Comparison of ENCODE assay signal across 8 mouse cellular contexts in the genomic region with DNA sequence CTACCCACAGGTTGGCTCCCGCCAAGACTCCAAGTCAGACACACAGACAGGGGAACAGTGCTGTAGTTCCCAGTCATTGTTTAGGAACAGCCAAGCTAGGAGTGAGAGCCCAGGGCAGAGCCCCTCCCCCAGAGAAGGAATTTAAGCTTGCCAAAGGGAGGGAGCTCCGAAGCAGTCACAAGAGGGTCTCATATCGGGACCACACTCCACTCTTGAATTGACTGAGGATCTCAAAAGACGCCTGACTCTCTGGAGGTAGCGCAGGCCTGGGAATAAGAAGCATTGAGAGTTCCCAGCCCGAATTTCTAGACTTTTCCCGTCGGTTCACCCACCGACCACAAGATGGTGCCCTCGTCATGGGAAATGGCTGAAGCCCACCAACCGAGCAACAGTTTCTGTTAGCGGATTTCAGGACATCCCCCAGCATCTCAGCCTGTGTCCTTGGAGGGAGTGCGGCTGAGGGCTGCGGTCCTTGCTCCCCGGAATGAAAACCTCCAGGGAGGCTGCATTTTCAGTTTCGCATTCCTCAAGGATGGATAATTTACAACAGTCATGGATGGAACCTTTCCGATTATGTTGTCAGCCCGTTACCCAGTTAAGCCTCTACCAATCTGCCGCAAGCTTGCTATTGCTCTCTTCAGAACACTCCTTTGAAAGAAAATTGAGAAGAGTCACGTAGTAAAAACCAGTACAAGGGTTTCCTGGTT. TPM values are rescaled to one million over a fixed set of nuclear protein-coding genes. Genes with fewer than 3 reads are reported as not detected.
DNase-seq lines count a peak whose midpoint lies in the region; ATAC-seq and TF ChIP-seq lines count a peak whose summit lies in the region.

No protein-coding gene starts in this region.

- no peaks in the 10 kb centered on the region for H3K9me3 ChIP-seq in CH12.LX (replicated peaks; ENCODE audit: low read length)
- no peaks in the 10 kb centered on the region for H3K9me3 ChIP-seq in forebrain, embryonic 13.5 days (replicated peaks)
- no peaks in the 10 kb centered on the region for H3K9me3 ChIP-seq in heart, postnatal 0 days (replicated peaks; ENCODE audit: control insufficient read depth, low read length)
- no peaks in the 10 kb centered on the region for H3K9me3 ChIP-seq in liver, embryonic 15.5 days (replicated peaks)
- H3K9me3 ChIP-seq in neural tube, embryonic 14.5 days (ENCODE audit: control insufficient read depth, low read length) = no peaks in the 10 kb centered on the region

- peak; percentile 31 to 85; a peak in 3 of 4 replicates for TF ChIP-seq CTCF in CH12.LX (conservative IDR thresholded peaks at IDR 0.05 in 1 of 2, IDR thresholded peaks at IDR 0.05 in 1 of 2; ENCODE audit: low read depth in 2 of 2, low read length in 2 of 2)
- TF ChIP-seq CTCF in heart, postnatal 0 days (IDR thresholded peaks at IDR 0.05; ENCODE audit: low read depth) = peak; percentile 84

- TF ChIP-seq POLR2A in CH12.LX (IDR thresholded peaks at IDR 0.05; ENCODE audit: low read depth, low read length) = no peak

- peaks cover 5 to 10% of the 10 kb centered on the region in 2 experiments for H3K36me3 ChIP-seq in CH12.LX (replicated peaks in 1 of 2; ENCODE audit: control insufficient read depth in 1 of 2, insufficient read depth in 1 of 2, low read length in 1 of 2)
- no peaks in the 10 kb centered on the region for H3K36me3 ChIP-seq in forebrain, embryonic 13.5 days (ENCODE audit: poor library complexity, severe bottlenecking)
- peaks cover 9% of the 10 kb centered on the region; the same call in 1 of the 2 replicates for H3K36me3 ChIP-seq in heart, postnatal 0 days (replicated peaks; ENCODE audit: control insufficient read depth, insufficient read depth, low read length)
- H3K36me3 ChIP-seq in liver, embryonic 15.5 days (replicated peaks) = no peaks in the 10 kb centered on the region
- no peaks in the 10 kb centered on the region for H3K36me3 ChIP-seq in neural tube, embryonic 14.5 days (ENCODE audit: control insufficient read depth, insufficient read depth, low read length)

- dilution Hi-C loops in CH12.LX (cut with MboI; ENCODE audit: extremely low pct_ligation_motif_present, extremely low pct_unique_long_range_greater_than_20kb, low sequenced_read_pairs) = no loop called here

- H3K4me2 ChIP-seq in CH12.LX (ENCODE audit: insufficient read depth, low read depth, poor library complexity, severe bottlenecking) = no peak overlapping the region
- H3K4me2 ChIP-seq in forebrain, embryonic 13.5 days = peak overlapping the region; percentile 48
- peak overlapping the region; percentile 58 for H3K4me2 ChIP-seq in heart, postnatal 0 days (ENCODE audit: low read depth, low read length)
- H3K4me2 ChIP-seq in liver, embryonic 15.5 days = peak overlapping the region; percentile 49
- H3K4me2 ChIP-seq in neural tube, embryonic 14.5 days (ENCODE audit: low read depth, low read length) = peak overlapping the region; percentile 47

- no peak for TF ChIP-seq EP300 in CH12.LX (IDR thresholded peaks at IDR 0.05; ENCODE audit: low read length)
- no peak for TF ChIP-seq EP300 in heart, postnatal 0 days (IDR thresholded peaks at IDR 0.05; ENCODE audit: low read depth)

- H3K4me3 ChIP-seq in CH12.LX (replicated peaks in 1 of 3; ENCODE audit: low read depth in 2 of 3, low read length in 2 of 3, poor library complexity in 1 of 3) = no peak overlapping the region
- H3K4me3 ChIP-seq in brown adipose tissue, adult 24 weeks (ENCODE audit: insufficient read depth, low read depth, low read length) = peak overlapping the region; percentile 40
- peak overlapping the region; percentile 12 for H3K4me3 ChIP-seq in forebrain, embryonic 13.5 days
- peak overlapping the region; percentile 37 for H3K4me3 ChIP-seq in heart, postnatal 0 days (ENCODE audit: low read depth, low read length)
- no peak overlapping the region for H3K4me3 ChIP-seq in liver, embryonic 15.5 days (replicated peaks)
- 0 out of 2 replicates have a peak overlapping the region, but pooled peaks have one; percentile 12 for H3K4me3 ChIP-seq in neural tube, embryonic 14.5 days (ENCODE audit: low read depth, low read length)

- no peaks in the 10 kb centered on the region for H3K4me1 ChIP-seq in CH12.LX (ENCODE audit: control insufficient read depth in 1 of 2, insufficient read depth in 2 of 2)
- H3K4me1 ChIP-seq in brown adipose tissue, adult 24 weeks (ENCODE audit: control insufficient read depth, insufficient read depth, insufficient read length, low read length) = no peaks in the 10 kb centered on the region
- no peaks in the 10 kb centered on the region for H3K4me1 ChIP-seq in forebrain, embryonic 13.5 days
- peaks cover 4% of the 10 kb centered on the region; the same call in 1 of the 2 replicates for H3K4me1 ChIP-seq in heart, postnatal 0 days (ENCODE audit: control insufficient read depth, insufficient read depth)
- H3K4me1 ChIP-seq in liver, embryonic 15.5 days (replicated peaks) = 0 out of 2 replicates have a peak, but pooled peaks cover 5% of the 10 kb centered on the region
- no peaks in the 10 kb centered on the region for H3K4me1 ChIP-seq in neural tube, embryonic 14.5 days (ENCODE audit: control insufficient read depth, insufficient read depth, low read length)

- H3K9ac ChIP-seq in CH12.LX (ENCODE audit: insufficient read depth, low read depth) = no peak overlapping the region
- H3K9ac ChIP-seq in forebrain, embryonic 13.5 days = peak overlapping the region; percentile 14; the same call in 1 of the 2 replicates
- no peak overlapping the region for H3K9ac ChIP-seq in heart, postnatal 0 days (replicated peaks; ENCODE audit: low read depth, low read length)
- H3K9ac ChIP-seq in liver, embryonic 15.5 days = no peak overlapping the region
- no peak overlapping the region for H3K9ac ChIP-seq in neural tube, embryonic 14.5 days (replicated peaks; ENCODE audit: low read depth, low read length)

- TF ChIP-seq RAD21 in CH12.LX (IDR thresholded peaks at IDR 0.05; ENCODE audit: low read depth, low read length) = peak; percentile 90

- DNase-seq in CH12.LX (ENCODE audit: extremely low read depth) = peak; percentile 34
- DNase-seq in heart, postnatal 0 days (ENCODE audit: low spot score) = peak; percentile 43
- DNase-seq in kidney, postnatal 36 days = peak; percentile 40 to 80
- peak; percentile 88 for DNase-seq in testis, postnatal 10 days (ENCODE audit: low spot score)

- H3K79me2 ChIP-seq in CH12.LX (replicated peaks; ENCODE audit: control insufficient read depth, extremely low read depth, insufficient read depth, poor library complexity, severe bottlenecking) = no peaks in the 10 kb centered on the region

- in situ Hi-C loops in CH12.LX (cut with MboI; ENCODE audit: low pct_ligation_motif_present, low pct_unique_long_range_greater_than_20kb, low sequenced_read_pairs) = loop anchor here (10.0 to 25.0 kb wide), 3 partner anchors 327 to 679 kb away; no protein-coding TSS in a partner anchor

- H3K27ac ChIP-seq in CH12.LX (ENCODE audit: insufficient read depth, low read depth) = no peak overlapping the region
- no peak overlapping the region for H3K27ac ChIP-seq in brown adipose tissue, adult 24 weeks (replicated peaks; ENCODE audit: low read depth, low read length)
- no peak overlapping the region for H3K27ac ChIP-seq in forebrain, embryonic 13.5 days
- H3K27ac ChIP-seq in heart, postnatal 0 days (ENCODE audit: low read depth) = no peak overlapping the region
- H3K27ac ChIP-seq in liver, embryonic 15.5 days (replicated peaks) = no peak overlapping the region
- H3K27ac ChIP-seq in neural tube, embryonic 14.5 days (ENCODE audit: low read depth, low read length) = no peak overlapping the region

- H3K27me3 ChIP-seq in CH12.LX (replicated peaks) = no peaks in the 10 kb centered on the region
- no peaks in the 10 kb centered on the region for H3K27me3 ChIP-seq in forebrain, embryonic 13.5 days
- no peaks in the 10 kb centered on the region for H3K27me3 ChIP-seq in heart, postnatal 0 days (ENCODE audit: control insufficient read depth, insufficient read depth, low read length)
- peaks cover 12% of the 10 kb centered on the region for H3K27me3 ChIP-seq in liver, embryonic 15.5 days
- H3K27me3 ChIP-seq in neural tube, embryonic 14.5 days (ENCODE audit: control insufficient read depth, insufficient read depth, low read length) = no peaks in the 10 kb centered on the region

- WGBS in forebrain, embryonic 13.5 days = 6% methylated on average over 20 of the region's 20 CpGs
- WGBS in heart, postnatal 0 days = 9% methylated on average over 20 of the region's 20 CpGs
- WGBS in liver, embryonic 15.5 days (ENCODE audit: insufficient replicate concordance) = 12% methylated on average over 20 of the region's 20 CpGs
- WGBS in neural tube, embryonic 14.5 days = 6% methylated on average over 20 of the region's 20 CpGs

- ATAC-seq in forebrain, embryonic 13.5 days = peak; percentile 85
- peak; percentile 65; the same call in 1 of the 2 replicates for ATAC-seq in heart, postnatal 0 days (ENCODE audit: insufficient read depth, low read depth)
- no peak for ATAC-seq in liver, embryonic 15.5 days (ENCODE audit: insufficient read depth)
- peak; percentile 85 for ATAC-seq in neural tube, embryonic 14.5 days (ENCODE audit: low read depth)

TF ChIP-seq in CH12.LX, 34 proteins besides CTCF, POLR2A, EP300 and RAD21:
- TF ChIP-seq SMC3 (IDR thresholded peaks at IDR 0.05; ENCODE audit: low read depth, low read length) (peak; percentile 80), MEF2A (IDR thresholded peaks at IDR 0.05; ENCODE audit: borderline replicate concordance, low read depth, low read length) (no peak), ZC3H11A (IDR thresholded peaks at IDR 0.05; ENCODE audit: low read depth, low read length) (peak; percentile 2; the same call in 1 of the 2 replicates)

RNA-seq across cellular contexts. Expression of a gene that starts 31.6 kb away (rescaled TPM):
- total RNA-seq in CH12.LX (2012; rRNA removed) (13.0 and 18.2 TPM in 2 replicates), CH12.LX (2014; rRNA removed) (8.8 and 9.2 TPM in 2 replicates)
- 10.7 and 12.6 TPM in 2 replicates for polyA plus RNA-seq in CH12.LX (2012; ENCODE audit: insufficient read length, low read depth)
- 4.7 and 6.4 TPM in 2 replicates for polyA plus RNA-seq in brown adipose tissue, adult 24 weeks (2012; ENCODE audit: insufficient read depth, insufficient read length, missing spikeins)
- polyA plus RNA-seq in forebrain, embryonic 13.5 days (2015; fragmentation: Nextera tagmentation; extraction: Ambion mirVana) = 3.4 and 3.8 TPM in 2 replicates
- total RNA-seq in heart, postnatal 0 days (2014; rRNA removed; ENCODE audit: low replicate concordance) = 51.9 and 70.8 TPM in 2 replicates
- 5.4 and 6.5 TPM in 2 replicates for polyA plus RNA-seq in heart, postnatal 0 days (2015; fragmentation: Nextera tagmentation; extraction: Ambion mirVana)
- polyA plus RNA-seq in liver, embryonic 15.5 days (2015; fragmentation: Nextera tagmentation; extraction: Ambion mirVana) = 15.1 and 15.9 TPM in 2 replicates
- 6.1 and 6.6 TPM in 2 replicates for polyA plus RNA-seq in neural tube, embryonic 14.5 days (2014; fragmentation: Nextera tagmentation; extraction: Ambion mirVana)

Comparison
In these comparisons a context has a peak if more than half of its experiments do, and no peak if none do; other contexts are left out.
1. DNase-seq: peak in every context shown above with its lines; median percentile 88 in testis, postnatal 10 days; 60 in kidney, postnatal 36 days; 43 in heart, postnatal 0 days; 34 in CH12.LX.
2. H3K4me3 ChIP-seq: peak in brown adipose tissue, adult 24 weeks (single experiment), forebrain, embryonic 13.5 days (single experiment), heart, postnatal 0 days (single experiment) and neural tube, embryonic 14.5 days (single experiment); none in CH12.LX (0 of 3) and liver, embryonic 15.5 days (single experiment).